Mouse (Mus musculus): Measurements from ENCODE around the gene Fam78b.

The Fam78b gene

GRCm38 (mm10) chr1:167094589-167095148, 93.5 kb downstream of the Fam78b start:
- DNase-seq (ENCODE audit: low spot score) = no peak

DNA sequence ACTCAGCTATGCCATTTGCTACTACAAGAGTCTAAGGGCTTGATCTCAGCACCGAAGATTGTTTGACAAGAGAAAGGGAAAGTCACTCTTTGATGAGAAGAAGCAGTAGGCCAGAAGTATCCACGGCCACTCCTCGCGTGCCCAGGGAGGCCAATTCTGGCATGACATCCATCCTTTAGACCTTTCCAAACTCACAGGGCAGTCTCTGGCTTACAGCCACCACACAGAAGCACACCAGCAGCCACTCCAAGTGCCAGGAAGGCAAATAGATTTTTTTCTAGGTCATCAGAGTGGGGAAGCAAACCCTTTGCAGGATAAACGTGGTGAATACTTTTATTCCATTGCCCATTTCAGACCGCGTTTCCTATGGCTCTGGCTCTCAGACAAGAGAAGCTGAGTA, 97.5 kb downstream of the Fam78b start:
- DNase-seq (ENCODE audit: low spot score) = no peak

GRCm38 (mm10) chr1:167102046-167102445, 100.8 kb downstream of the Fam78b start:
- no peak for DNase-seq (ENCODE audit: low spot score)

DNA sequence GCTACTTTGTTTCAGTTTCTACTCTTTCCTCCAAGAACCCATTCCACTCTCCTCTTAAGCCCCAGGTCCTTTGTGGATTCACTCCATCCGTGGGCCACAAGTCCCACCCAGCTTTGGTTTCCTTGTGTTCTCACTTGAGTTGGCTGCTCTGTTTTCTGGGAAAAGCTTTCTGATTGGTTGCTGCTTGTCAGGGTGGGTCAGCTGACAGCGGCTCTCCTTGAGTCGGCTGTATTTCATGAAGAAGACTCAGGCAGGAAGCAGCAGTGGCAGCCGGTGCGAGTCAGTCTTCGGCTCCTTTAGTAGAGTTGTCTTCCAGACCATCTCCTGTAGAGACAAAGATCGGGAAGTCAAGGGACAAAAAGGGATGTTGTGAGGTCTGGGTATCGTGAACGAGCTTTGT, 101.3 kb downstream of the Fam78b start:
- no peak for DNase-seq (ENCODE audit: low spot score)

DNA sequence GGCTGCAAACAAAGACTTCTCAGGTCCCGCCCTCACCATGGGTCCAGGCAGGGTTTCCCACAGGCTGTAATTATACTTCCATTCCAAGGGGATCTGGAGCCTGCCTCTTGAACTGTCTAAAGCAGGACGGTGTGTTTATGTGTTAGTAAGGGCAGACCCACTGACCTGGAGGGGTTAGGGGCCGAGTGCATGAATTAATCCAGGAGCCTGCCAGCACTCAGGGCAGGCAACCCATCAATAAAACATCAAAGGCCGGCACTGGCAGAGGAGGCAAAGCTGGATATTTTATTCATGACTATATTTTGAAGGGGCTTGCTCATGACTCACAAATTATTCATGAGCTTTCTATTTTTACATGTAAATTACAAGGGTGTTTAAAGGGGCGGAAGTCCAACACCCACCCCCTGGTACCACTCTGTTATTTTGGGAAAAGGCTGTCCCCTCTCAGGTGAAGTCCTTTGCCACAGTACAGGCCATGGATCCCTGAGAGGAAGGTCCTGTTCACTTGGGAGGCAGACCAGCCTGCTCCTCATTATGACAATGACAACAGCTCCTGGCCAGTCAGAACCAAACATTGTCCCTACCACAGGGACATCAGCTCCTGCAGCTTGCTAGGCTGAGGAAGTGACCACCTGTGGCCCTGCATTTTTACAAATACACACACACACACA, 103.9 kb downstream of the Fam78b start:
- DNase-seq (ENCODE audit: low spot score) = no peak

GRCm38 (mm10) chr1:167105916-167106315, 104.7 kb downstream of the Fam78b start:
- DNase-seq (ENCODE audit: low spot score) = no peak

DNA sequence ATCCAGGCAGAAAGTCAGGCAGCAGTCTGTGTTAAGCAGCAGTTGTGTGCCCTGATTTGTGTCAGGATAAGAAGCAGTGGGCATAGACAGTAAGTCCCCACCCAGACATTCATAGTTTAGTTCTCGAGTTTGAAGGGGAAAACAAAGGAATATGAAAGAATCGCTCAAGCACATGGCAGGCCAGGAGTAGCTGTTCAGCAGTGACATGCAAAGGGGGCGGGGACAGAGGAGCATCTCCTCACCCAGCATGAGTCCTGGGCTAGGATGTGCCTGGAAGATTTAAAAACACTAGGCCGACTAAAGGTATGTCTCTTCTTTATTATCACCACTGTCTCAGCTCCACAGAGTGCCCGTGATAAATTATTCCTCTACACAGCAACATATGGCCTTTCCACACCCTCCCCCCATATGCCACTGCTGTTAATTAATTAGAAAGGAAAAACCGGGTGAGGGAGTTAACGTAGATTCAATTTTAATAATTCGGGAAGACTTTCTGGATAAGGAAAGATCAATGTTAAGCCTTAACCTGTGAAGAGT, 107.8 kb downstream of the Fam78b start:
- no peak for DNase-seq (ENCODE audit: low spot score)

DNA sequence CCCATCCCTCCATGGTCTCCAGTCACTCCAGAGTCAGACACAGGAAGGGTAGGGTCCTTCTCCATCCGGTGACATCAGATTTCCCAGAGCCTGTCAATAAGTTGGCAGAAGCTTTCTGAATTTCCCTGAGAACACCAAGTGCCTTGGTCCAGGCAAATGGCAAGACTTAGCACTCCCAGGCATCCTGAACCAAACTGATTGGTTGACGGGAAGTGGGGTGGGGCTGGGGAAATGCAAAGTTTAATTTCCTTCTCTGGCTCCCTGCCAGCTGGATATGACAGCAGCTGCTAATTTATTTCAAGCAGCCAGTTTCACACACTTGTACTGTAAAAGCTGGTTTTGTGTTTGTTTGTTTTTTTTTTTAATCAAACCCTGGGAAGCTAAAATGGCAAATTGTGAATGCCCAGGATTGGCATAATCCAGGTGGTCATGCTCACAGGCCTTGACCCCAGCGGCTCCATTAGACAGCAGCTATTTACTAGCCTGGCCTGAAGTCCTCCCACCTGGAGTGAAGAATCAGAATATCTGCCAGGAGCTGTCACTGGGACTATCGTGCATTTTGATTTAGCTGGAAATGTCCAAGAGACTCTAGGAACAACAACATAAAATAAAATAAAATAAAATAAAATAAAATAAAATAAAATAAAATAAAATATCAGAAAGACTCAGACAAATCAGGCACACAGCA, 113.3 kb downstream of the Fam78b start:
- no peak for DNase-seq (ENCODE audit: low spot score)

- DNase-seq (ENCODE audit: low spot score) = no peak
Observed at GRCm38 (mm10) chr1:167115121-167115520, 113.9 kb downstream of the Fam78b start.

GRCm38 (mm10) chr1:167116733-167117132, 115.5 kb downstream of the Fam78b start:
- DNase-seq (ENCODE audit: low spot score) = no peak

- no peak for DNase-seq (ENCODE audit: low spot score)
Observed at GRCm38 (mm10) chr1:167118971-167119370, 117.8 kb downstream of the Fam78b start.

GRCm38 (mm10) chr1:167119439-167119838, 118.2 kb downstream of the Fam78b start:
- DNase-seq (ENCODE audit: low spot score) = no peak

- no peak for DNase-seq (ENCODE audit: low spot score)
Observed at GRCm38 (mm10) chr1:167122436-167122835, 121.2 kb downstream of the Fam78b start.

GRCm38 (mm10) chr1:167123551-167123950, 122.3 kb downstream of the Fam78b start:
- DNase-seq (ENCODE audit: low spot score) = no peak

DNA sequence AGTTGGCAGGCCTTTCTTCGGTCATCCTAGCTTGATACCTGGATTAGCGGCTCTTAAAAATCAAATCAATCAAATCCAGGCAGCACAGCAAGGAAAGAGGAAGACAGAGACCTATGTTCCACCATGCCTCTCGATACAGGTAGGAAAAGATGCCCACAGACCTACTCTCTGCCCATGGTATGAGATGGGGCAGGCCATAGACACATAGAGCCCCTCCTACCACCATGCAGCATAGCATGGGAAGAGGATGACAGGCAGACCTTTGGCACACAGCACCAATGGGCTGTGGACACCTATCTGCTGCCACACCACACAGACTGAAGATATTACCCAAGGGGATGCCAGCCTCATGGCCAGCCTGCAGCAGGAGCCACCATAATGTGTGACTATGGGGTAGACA, 124.7 kb downstream of the Fam78b start:
- DNase-seq (ENCODE audit: low spot score) = no peak

DNA sequence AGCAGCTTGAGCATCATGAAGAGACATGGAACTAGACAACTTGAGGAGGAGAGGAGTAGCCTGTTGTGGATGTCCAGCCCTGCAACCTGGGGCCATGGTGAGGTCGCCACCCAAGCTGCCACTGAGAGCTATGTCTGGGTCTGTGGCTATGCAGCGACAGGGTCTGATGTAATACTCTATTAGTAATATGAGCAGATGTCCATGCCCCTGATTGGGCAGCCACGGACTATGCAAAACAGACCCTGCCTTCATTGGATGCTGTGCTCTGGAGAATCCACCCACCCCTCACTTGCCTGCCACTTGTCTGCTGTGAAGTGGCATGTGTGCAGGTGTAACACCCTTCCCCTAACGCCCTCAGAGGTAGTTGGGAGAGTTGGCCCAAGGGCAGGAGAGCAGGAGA, 125.1 kb downstream of the Fam78b start:
- DNase-seq (ENCODE audit: low spot score) = no peak

DNA sequence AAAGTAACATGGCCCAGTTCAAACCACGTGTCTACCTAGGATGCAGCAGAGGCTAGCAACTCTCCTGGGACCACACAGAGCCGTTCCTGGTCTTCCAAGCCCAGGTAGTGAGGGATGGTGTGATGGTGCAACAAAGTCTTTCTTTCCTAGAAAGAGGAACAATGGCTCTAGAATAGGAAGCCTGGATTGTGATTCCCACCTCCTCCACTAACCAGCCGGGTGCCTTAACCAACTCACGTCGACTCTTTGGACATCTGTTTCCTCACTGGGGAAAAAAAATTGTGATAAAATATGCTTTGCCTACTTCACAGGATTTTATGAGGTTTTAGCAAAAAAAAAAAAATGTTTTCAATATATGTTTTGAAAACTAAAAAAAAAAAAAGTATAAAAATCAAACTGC, 134.5 kb downstream of the Fam78b start:
- DNase-seq (ENCODE audit: low spot score) = no peak

All from ovary, adult 18-20 months (tissue).